Mouse (Mus musculus) layer of hippocampus, adult 8-10 months (tissue): Measurements from ENCODE around the gene Zfp213. TPM values are rescaled to one million over a fixed set of nuclear protein-coding genes. Genes with fewer than 3 reads are reported as not detected.

Source experiments
- DNase-seq, 2 experiments: peaks; one replicate each; pipeline ENCODE4 v3.0.0; 2022; ENCODE audit warnings: low spot score in 2 of 2
- total RNA-seq, 4 experiments: library from RNA; stranded (reverse); gene quantifications; 2 replicates each; pipeline ENCODE4 v1.2.4; 2022

Gene Zfp213
- total RNA-seq, 4 experiments from 2014 or later, result 6.2 to 8.4 (median 7.1) TPM

DNA sequence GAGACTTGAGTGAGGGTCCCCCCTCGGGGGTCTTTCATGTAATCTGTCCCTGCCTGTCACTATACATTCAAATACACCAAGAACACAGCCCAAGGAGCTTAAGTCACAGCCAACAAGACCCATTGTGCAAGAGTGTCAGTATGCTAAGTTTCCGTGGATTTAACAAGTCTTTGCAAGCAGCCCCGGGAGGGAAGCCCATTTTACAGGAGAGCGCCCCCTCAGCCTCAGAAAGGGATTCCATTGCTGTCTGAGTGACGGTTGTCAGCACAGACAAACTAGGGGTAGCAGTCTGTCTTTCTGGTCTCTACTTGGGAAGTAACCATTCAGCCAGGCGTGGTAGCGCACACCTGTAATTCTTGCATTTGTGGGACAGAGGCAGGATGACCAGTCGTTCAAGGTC lies 10.1 kb upstream of the Zfp213 start:
- no peak for DNase-seq

DNA sequence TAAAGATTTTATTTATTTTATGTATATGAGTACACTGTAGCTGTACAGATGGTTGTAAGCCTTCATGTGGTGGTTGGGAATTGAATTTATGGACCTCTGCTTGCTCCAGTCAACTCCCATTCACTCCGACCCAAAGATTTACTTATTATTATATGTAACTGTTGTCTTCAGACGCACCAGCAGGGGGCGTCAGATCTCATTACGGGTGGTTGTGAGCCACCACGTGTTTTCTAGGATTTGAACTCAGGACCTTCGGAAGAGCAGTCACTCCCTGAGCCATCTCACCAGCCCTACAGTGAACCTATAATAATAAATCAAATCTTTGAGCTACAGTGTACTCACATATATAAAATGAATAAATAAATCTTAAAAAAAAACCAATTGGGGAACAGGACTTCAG lies 8.0 kb upstream of the Zfp213 start:
- no peak for DNase-seq

- DNase-seq, result no peak
Observed at GRCm38 (mm10) chr17:23571084-23571483, 7.0 kb upstream of the Zfp213 start.

DNA sequence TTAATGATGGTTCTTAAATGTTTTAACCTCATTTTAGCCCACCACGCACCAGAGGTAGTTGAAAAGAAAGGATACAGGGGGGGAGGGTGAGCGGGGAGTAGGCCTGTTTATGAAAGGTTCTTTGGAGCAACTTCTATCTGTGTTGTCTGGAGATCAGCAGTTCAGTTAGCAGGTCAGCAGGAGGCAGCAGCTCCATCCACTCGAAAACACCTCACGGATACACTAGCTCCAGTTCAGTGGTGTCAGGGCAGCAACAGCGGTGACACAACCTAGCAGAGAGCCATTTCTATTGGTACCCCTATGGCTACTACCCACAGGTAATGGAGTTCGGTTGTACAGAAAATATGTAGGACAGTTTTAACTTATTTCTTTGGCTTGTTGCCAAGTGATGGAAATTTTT lies 6.0 kb upstream of the Zfp213 start:
- no peak for DNase-seq

DNA sequence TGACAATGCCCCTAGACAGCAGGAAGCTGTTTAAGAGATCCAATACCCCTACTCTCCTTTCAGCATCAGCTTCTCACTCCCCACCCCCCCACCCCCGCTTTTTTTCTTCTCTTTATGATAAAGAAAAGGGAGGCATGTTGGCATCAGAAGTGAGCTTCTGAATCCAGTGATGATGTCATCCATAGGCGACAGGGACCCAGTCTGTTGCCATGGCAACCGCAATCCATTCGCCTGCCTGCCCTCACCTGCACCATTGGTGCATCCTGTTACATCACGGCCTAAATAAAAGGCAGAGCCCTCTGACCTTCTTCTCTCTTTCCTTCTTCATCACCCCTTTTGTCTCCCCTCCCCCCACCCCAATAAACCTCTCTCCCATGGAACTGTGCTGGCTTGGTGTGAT lies 4.3 kb upstream of the Zfp213 start:
- DNase-seq, result no peak

- DNase-seq, result no peak
Observed at GRCm38 (mm10) chr17:23566787-23567186, 2.7 kb upstream of the Zfp213 start.

DNA sequence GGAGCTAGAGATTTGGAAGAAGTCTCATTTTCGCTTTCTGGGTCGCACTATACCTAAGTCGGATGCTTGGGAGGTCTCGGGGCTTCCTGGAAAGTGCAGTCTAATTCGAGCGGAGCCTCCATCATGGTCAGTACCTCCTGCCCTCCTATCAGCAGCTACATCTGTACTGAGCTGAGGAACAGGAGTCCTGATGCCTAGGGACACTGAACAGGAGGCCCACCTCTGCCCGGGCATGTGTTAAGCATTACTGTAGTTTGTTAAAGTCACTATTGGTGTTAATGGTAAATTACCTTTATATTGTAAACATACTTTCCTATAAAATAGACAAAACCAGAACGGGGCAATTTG lies 304 bp upstream of the Zfp213 start:
- DNase-seq, result no peak

GRCm38 (mm10) chr17:23559767-23560166 lies 4.3 kb downstream of the Zfp213 start:
- no peak for DNase-seq

DNA sequence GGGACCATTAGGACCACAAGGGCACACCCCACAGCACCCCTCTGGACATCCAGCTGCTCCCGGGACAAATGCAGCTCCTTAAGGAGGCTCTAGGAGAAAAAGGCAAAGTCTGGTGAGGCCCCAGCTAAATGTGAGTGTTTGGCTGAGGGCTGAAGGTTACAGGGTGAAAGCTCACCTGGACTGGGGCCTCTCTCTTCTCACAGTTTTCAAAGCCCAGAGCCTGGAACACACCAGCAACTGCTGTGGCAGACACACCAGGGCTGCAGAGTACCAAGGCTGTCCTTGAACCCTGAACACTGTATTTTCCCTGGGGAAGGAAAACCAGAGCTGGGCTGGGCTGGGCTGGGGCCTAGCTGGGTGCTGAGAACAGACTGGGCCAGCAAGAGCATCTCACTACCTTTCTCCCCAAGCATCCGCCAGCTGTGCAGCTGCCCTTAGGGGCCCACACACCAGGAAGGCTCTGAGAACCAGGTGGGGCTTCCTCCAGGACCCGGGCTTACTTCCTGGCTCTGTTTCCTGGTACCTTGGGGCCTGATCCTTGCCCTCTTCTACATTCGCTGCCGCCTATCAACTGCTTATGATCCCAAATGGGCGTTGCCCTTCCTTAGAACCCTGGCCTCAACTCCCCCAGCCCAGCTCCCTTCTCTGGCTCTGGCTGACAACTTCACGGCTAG lies 8.7 kb downstream of the Zfp213 start:
- no peak for DNase-seq

- DNase-seq, result no peak
Observed at GRCm38 (mm10) chr17:23554321-23554720, 9.7 kb downstream of the Zfp213 start.

DNA sequence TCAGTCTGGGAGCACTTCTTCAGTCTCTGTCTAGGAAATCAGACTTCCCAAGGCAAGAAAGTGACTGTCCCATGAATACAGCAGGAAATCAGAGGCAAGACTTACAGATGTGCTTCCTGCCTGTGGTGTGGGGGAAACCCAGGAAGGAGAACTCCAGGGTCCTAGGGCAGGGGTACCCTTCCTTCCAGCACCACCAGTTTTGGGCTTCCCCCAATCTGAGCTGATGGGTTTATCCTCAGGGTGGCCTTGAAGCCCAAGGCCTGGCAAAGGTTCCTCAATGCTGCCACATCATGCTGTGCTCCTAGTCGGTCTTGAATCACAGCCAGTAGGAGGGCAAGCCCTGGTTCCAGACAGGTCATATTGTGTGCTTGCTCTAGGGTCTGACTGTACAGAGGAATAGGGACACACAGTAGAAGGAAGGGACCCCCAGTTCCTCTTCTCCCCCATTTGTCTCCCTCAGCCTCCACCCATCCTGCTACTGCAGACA lies 10.4 kb downstream of the Zfp213 start:
- no peak for DNase-seq

DNA sequence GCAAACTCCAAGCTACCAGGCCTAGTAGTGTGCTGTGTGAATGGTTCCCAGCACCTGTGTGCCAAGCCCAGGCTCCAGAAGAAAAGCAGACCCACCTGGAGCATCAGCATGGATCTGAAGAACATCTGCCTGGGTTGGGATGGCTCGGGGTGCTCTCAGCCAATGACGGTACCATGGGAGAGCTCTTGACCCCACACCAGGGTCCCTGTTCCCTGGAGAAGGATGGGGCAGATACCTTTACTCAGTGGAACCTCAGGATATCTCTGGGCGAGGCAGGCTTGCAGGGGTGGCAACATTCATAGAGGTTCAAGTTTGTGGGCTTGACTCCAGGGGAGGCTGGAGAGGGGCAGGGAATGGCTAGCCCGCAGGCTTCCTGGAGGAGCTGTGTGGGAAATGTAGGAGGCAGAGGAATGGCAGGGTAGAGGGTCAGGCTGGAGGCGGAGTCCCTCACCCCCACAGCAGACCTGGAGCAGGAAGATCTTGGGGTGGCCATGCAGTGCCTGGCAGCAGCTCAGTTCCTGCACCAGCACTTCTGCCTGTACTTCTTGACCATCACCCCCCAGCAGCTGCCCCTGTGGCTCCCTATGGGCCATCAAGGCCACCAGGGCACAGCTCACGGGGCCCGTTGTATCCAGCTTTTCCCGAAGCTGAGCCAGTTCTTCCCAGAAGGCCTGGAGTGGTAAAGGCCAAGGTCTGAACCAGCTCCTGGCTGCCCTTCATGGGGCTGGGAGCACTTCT lies 11.0 kb downstream of the Zfp213 start:
- no peak for DNase-seq

DNA sequence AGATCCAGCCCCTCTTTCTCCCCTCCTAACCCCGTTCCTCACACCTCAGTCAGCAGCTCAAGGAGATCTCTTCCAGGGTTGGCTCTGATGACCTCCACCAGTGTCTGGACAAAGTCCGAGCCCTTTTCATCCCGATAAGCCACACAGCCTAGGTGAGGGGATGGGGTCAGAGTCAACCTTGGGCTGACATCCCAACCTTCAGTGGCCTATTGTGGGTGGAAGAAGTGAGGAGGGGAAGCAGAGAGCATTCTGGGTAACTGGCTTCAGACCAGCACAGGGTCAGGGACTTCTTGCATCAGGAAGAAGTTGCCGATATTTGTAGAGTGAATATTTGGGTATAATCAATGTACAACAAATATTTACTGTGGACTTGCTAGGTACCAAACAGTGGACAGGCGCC lies 12.1 kb downstream of the Zfp213 start:
- DNase-seq, result no peak

GRCm38 (mm10) chr17:23551416-23551815 lies 12.6 kb downstream of the Zfp213 start:
- no peak for DNase-seq

GRCm38 (mm10) chr17:23550856-23551255 lies 13.2 kb downstream of the Zfp213 start:
- no peak for DNase-seq

GRCm38 (mm10) chr17:23550188-23550791 lies 13.7 kb downstream of the Zfp213 start:
- peak; percentile 94 to 99 for DNase-seq

- DNase-seq, result peak in 1 of 2 experiments; percentile 16
Observed at GRCm38 (mm10) chr17:23549441-23549840, 14.6 kb downstream of the Zfp213 start.

- peak; percentile 77 to 94 for DNase-seq
Observed at GRCm38 (mm10) chr17:23548615-23549014, 15.4 kb downstream of the Zfp213 start.

DNA sequence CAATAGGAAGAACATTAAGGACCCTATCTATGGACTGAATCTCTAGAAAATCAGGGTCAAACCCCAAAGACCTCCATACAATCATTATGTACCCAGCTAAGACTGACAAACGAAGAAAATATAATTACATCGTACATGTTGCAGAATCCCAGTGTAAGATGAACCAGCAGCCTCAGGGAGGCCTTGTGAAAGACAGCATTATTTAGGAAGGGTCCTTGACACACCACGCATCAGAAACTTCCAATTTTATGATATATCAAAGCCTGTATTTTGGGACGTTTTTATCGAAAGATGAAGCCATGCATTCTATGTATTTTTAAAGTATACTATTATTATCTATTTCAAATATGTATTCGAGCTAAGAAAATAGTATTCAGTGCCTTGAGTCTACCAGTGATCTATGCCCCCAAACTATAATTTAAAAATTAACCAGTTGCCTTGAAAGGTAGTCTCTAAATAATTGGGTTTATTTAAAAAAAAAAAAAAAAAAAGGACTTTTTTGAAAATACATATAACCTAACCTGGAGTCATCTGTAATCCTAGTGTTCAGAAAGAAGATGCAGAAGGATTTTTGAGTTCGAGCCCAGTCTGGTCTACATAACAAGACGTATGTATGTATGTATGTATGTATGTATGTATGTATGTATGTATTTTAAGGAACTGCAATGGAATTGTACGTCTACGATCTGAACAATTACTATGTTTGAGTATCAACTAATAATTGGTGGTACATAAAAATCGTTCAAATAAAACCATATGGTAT lies 16.2 kb downstream of the Zfp213 start:
- no peak for DNase-seq

DNA sequence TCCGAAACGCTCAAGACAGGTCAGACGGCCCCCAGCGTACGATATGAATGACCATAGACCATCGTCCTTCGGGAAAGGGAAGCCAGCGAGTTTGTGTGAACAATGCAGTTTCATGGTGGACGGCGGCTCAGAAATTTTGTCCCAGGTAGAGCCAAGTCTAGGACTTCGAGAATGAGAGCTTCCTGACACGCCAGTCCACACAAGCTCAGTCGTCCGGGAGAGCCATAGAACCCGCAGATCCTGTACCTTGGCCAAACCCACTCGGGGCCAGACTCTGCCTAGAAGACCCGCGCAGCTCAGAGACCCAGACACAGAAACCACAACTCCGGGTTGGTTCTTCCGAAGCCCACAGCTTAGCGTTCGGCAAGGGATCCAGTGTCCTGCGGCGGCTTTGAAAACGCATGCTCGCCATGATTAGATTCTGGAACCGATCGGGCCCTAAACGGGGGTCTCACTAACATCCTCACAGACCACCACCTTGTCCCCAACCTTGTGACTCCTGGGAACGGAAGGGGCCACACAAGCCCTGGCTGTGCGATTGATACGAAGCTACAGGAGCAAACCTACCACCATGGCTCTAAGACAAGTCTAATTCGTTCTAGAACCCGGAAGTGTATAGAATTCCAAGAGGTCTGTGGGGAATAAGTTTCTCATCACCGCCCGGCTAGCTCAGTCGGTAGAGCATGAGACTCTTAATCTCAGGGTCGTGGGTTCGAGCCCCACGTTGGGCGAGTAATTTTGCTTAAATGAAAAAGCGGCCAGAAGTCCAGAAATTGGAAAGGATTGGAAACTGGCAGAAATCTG lies 17.1 kb downstream of the Zfp213 start:
- peak; percentile 75 to 95 for DNase-seq

- DNase-seq, result peak; percentile 62 to 85
Observed at GRCm38 (mm10) chr17:23546333-23546701, 17.7 kb downstream of the Zfp213 start.
